Mouse (Mus musculus): ENCODE results near the gene Rasgef1a.

- TF ChIP-seq GATA1 (IDR thresholded peaks at IDR 0.05; ENCODE audit: borderline replicate concordance, low read length) (no peak), FLI1 (IDR thresholded peaks at IDR 0.05; ENCODE audit: low read length) (no peak)
These were observed 86.6 kb downstream of the Rasgef1a start for GRCm38 (mm10) chr6:118097765-118098365.
